Mouse (Mus musculus) midbrain, embryonic 14.5 days (tissue): Measurements from ENCODE around the gene Hs3st5. TPM values are rescaled to one million over a fixed set of nuclear protein-coding genes. Genes with fewer than 3 reads are reported as not detected.

Source experiments
- ATAC-seq: fragments of 200-750 bp; cut with Nextera tagmentation; 2 replicates; pipeline ENCODE4 v1.8.0; 2017; ENCODE audit warnings: moderate number of reproducible peaks, moderate library complexity; ENCODE audit not compliant: low FRiP score, low TSS enrichment
- DNase-seq: peaks from one replicate; pipeline ENCODE4 v3.0.0-alpha.2; 2015
- H3K27ac ChIP-seq: fragments of 300-500 bp; sonication (generic); replicated peaks from 2 replicates; pipeline ENCODE4 v1.5.1; 2014; ENCODE audit warnings: mild to moderate bottlenecking, low read depth, low read length, moderate library complexity
- H3K27me3 ChIP-seq: fragments of 300-500 bp; sonication (generic); 2 replicates; pipeline ENCODE4 v1.6.1; 2014; ENCODE audit warnings: low read length, control low read depth, mixed read lengths; ENCODE audit not compliant: control insufficient read depth, insufficient read depth
- H3K36me3 ChIP-seq: fragments of 300-500 bp; sonication (generic); 2 replicates; pipeline ENCODE4 v1.6.1; 2014; ENCODE audit warnings: low read length, control low read depth; ENCODE audit not compliant: control insufficient read depth, insufficient read depth
- H3K4me1 ChIP-seq: fragments of 300-500 bp; sonication (generic); 2 replicates; pipeline ENCODE4 v1.6.1; 2014; ENCODE audit warnings: mild to moderate bottlenecking, antibody characterized with exemption, low read length, control low read depth; ENCODE audit not compliant: control insufficient read depth, insufficient read depth
- H3K4me2 ChIP-seq: fragments of 300-500 bp; sonication (generic); 2 replicates; pipeline ENCODE4 v1.6.1; 2014; ENCODE audit warnings: mild to moderate bottlenecking, low read length, moderate library complexity
- H3K4me3 ChIP-seq: fragments of 300-500 bp; sonication (generic); replicated peaks from 2 replicates; pipeline ENCODE4 v1.5.1; 2014; ENCODE audit warnings: low read depth, low read length
- H3K9ac ChIP-seq: fragments of 300-500 bp; sonication (generic); replicated peaks from 2 replicates; pipeline ENCODE4 v1.6.1; 2014; ENCODE audit warnings: mild to moderate bottlenecking, low read length, moderate library complexity
- H3K9me3 ChIP-seq: fragments of 300-500 bp; sonication (generic); 2 replicates; pipeline ENCODE4 v1.6.1; 2016; ENCODE audit warnings: low read length, control low read depth, mixed read lengths; ENCODE audit not compliant: control insufficient read depth
- WGBS: fragments of 180-500 bp; shearing (Covaris S2); extraction: QIAGEN DNeasy Blood & Tissue Kit; methylation state at CpG from one replicate; pipeline ENCODE4 v1.1.7; 2014; 5-methylcytosine and 5-hydroxymethylcytosine counted together
- polyA plus RNA-seq: library from polyadenylated mRNA; unstranded; fragments of >200 nt; fragmentation: Nextera tagmentation; extraction: Ambion mirVana; gene quantifications from 2 replicates; pipeline ENCODE4 v1.2.1, GENCODE M21; 2014

Gene Hs3st5
- polyA plus RNA-seq, 1 experiment from 2014 or later, result 23.0 TPM

DNA sequence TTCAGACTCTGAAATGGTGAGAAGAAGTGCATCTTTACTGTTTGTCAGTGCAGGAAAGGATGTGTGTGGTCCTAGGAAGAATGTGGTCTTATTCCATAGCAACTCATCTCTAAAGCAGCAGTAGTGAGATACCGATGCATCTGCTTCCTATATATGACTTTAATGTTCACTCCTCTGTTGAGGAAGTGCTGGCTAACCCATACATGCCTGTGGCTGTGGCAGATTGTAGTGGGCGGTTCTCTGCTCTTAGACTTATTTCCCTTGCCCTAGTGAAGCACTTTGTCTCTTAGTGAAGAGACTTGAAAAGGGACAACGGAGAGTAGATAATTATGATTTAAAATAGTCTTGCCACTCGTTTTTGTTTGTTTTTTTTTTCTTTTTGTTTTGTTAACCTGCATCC is 47.4 kb downstream of the Hs3st5 start:
- H3K27ac ChIP-seq, result no peak overlapping the region
- no peak overlapping the region for H3K4me3 ChIP-seq
- DNase-seq, result no peak
- H3K4me1 ChIP-seq, result peaks cover 9% of the 10 kb centered on the region; the same call in 1 of the 2 replicates
- H3K4me2 ChIP-seq, result no peak overlapping the region
- no peak for ATAC-seq
- 80% methylated on average over 4 of the region's 4 CpGs for WGBS
- H3K9me3 ChIP-seq, result no peaks in the 10 kb centered on the region
- H3K27me3 ChIP-seq, result no peaks in the 10 kb centered on the region
- H3K9ac ChIP-seq, result no peak overlapping the region
- no peaks in the 10 kb centered on the region for H3K36me3 ChIP-seq

DNA sequence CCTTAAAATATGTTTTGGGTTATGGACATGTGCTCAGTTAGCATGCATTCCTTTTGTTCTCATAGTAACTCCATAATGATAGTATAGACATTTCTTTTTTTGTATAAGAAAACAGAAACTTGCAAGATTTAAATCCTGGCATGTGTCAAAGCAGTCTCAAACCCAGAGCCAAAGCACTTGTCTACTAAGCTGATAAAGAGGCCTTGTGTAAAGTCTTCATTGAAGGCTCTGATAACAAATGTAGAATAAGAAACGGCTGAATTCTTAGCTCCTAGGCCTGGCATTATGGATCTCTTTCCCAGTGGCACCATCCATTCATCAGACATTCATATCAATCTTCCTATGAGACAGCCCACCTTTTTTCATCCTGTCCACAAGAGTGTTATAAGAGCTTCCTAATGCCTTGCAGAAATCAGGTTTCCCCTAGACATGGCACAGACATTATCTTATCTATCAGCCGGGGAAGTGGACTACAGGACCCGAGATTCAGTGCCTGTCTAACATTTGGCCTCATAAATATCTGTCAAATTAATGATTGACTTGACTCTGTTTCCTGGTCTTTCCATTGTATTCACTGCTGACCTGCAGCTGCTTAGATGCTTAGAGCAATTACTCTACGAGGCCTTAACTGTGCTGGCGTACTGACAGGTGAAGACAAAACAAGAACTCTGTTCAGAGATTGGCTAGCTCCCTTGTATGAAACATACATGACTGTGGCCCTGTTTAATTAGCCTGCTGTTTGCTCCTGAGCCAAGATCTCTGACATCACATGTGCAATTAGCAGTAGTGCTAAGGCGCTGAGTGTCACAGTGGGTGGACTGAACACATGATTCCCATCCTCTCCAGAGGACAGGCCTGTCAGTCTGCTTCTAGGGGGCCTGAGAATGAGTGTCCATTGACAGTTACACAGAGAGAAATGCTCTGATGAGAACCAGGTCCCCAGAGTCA is 48.6 kb downstream of the Hs3st5 start:
- no peak overlapping the region for H3K9ac ChIP-seq
- WGBS, result 48% methylated on average over 6 of the region's 6 CpGs
- peak overlapping the region; percentile 71 for H3K27ac ChIP-seq
- peaks cover 9% of the 10 kb centered on the region; the same call in 1 of the 2 replicates for H3K4me1 ChIP-seq
- H3K9me3 ChIP-seq, result no peaks in the 10 kb centered on the region
- H3K27me3 ChIP-seq, result no peaks in the 10 kb centered on the region
- H3K36me3 ChIP-seq, result no peaks in the 10 kb centered on the region
- DNase-seq (peak; percentile 60), ATAC-seq (peak; percentile 88)
- no peak overlapping the region for H3K4me2 ChIP-seq
- H3K4me3 ChIP-seq, result no peak overlapping the region

DNA sequence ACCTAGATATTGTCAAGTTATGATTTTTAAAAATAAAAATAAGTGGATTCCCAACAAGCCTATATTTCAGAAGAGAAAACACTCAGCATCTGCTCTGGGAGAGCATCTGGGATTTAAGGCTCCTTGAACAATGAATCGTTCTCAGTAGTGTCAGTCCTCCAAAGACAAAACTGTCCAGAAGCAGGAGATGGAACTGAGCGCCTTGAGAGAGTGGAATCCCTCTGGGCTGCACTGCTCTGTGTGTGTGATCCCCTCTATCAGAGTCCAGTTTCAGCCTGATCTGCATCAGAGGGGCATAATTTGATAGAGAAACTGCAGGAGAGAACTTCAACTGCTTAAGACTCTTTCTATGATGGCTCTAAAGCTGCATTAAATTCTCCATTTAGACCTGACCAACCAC is 49.5 kb downstream of the Hs3st5 start:
- WGBS, result 48% methylated on average over 2 of the region's 2 CpGs
- no peaks in the 10 kb centered on the region for H3K36me3 ChIP-seq
- 0 out of 2 replicates have a peak overlapping the region, but pooled peaks have one; percentile 17 for H3K27ac ChIP-seq
- no peaks in the 10 kb centered on the region for H3K9me3 ChIP-seq
- no peak overlapping the region for H3K4me2 ChIP-seq
- no peak overlapping the region for H3K4me3 ChIP-seq
- peak; percentile 12 for DNase-seq
- peaks cover 9% of the 10 kb centered on the region; the same call in 1 of the 2 replicates for H3K4me1 ChIP-seq
- H3K9ac ChIP-seq, result no peak overlapping the region
- no peak for ATAC-seq
- no peaks in the 10 kb centered on the region for H3K27me3 ChIP-seq

- DNase-seq (no peak), ATAC-seq (no peak)
- Histone ChIP-seq H3K4me2 (no peak overlapping the region), H3K27ac (no peak overlapping the region), H3K9me3 (no peaks in the 10 kb centered on the region), H3K4me3 (no peak overlapping the region), H3K4me1 (peaks cover 9% of the 10 kb centered on the region; the same call in 1 of the 2 replicates), H3K27me3 (no peaks in the 10 kb centered on the region), H3K36me3 (no peaks in the 10 kb centered on the region), H3K9ac (no peak overlapping the region)
- 90% methylated on average over 6 of the region's 6 CpGs for whole genome bisulfite sequencing
These were observed 51.1 kb downstream of the Hs3st5 start for GRCm38 (mm10) chr10:36557673-36558072.

DNA sequence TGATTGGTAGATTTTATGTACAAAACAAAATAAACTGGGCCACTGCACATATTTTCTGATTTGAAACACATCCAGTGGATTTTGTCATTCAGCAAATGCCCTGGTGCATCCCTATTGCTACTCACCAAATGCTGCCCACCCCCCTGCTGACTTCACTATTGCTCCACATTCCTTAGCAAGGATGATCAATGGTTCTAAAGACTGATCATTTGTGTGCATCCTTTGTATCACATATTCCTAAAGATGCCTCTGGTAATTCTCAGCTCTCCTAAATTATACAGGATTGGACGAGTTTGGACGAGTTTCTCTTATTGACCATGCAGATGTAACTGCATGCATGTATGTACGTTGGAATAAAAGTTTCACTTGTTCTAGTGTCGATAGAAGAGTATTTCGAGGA is 52.1 kb downstream of the Hs3st5 start:
- 91% methylated on average over 5 of the region's 5 CpGs for WGBS
- Histone ChIP-seq H3K9ac (no peak overlapping the region), H3K4me2 (no peak overlapping the region), H3K4me1 (peaks cover 9% of the 10 kb centered on the region; the same call in 1 of the 2 replicates), H3K9me3 (no peaks in the 10 kb centered on the region), H3K27me3 (no peaks in the 10 kb centered on the region), H3K4me3 (no peak overlapping the region), H3K27ac (no peak overlapping the region), H3K36me3 (no peaks in the 10 kb centered on the region)
- no peak for ATAC-seq
- DNase-seq, result no peak

- H3K27ac ChIP-seq, result peak overlapping the region; percentile 74
These were observed 60.6 kb downstream of the Hs3st5 start for GRCm38 (mm10) chr10:36567258-36567657.

DNA sequence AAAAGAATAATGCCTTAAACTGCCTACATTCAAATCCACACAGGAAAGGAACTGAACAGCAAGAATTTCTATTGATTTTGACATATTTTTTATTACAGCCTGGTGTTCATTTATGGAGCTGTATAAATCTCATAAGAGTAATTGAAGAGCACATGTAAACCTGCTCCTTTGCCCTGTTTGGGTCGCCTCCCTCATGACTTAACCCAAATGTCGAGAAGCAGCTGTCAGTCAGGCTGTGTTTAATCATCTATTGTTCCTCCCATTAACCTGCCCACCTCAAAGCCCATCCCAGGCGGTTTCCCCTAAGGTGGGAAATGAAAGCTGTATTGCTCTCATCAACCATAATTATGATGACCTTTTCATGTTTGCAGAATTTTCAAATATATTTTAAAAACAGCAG is 65.9 kb downstream of the Hs3st5 start:
- peak; percentile 31; the same call in 1 of the 2 replicates for ATAC-seq
- H3K9me3 ChIP-seq, result no peaks in the 10 kb centered on the region
- WGBS, result 37% methylated on average over 3 of the region's 3 CpGs

More at GRCm38 (mm10) chr10:36567258-36567657, 60.6 kb downstream of the Hs3st5 start:
- DNase-seq (peak; percentile 71), ATAC-seq (peak; percentile 89)
- H3K9ac ChIP-seq, result no peak overlapping the region
- no peak overlapping the region for H3K4me3 ChIP-seq
- H3K9me3 ChIP-seq, result no peaks in the 10 kb centered on the region
- WGBS, result 13% methylated on average over 2 of the region's 2 CpGs
- peaks cover 14% of the 10 kb centered on the region for H3K4me1 ChIP-seq
- no peaks in the 10 kb centered on the region for H3K36me3 ChIP-seq
- no peak overlapping the region; the same call in 1 of the 2 replicates for H3K4me2 ChIP-seq
- no peaks in the 10 kb centered on the region for H3K27me3 ChIP-seq

GRCm38 (mm10) chr10:36578375-36579145 is 71.9 kb downstream of the Hs3st5 start:
- Histone ChIP-seq H3K4me2 (no peak overlapping the region), H3K9ac (no peak overlapping the region), H3K27ac (no peak overlapping the region), H3K36me3 (no peaks in the 10 kb centered on the region), H3K4me1 (no peaks in the 10 kb centered on the region), H3K9me3 (no peaks in the 10 kb centered on the region), H3K4me3 (no peak overlapping the region), H3K27me3 (no peaks in the 10 kb centered on the region)
- DNase-seq (peak; percentile 32), ATAC-seq (peak; percentile 62; the same call in 1 of the 2 replicates)
- 34% methylated on average over 4 of the region's 4 CpGs for WGBS

More for the DNA sequence above, 65.9 kb downstream of the Hs3st5 start:
- H3K27ac ChIP-seq, result peak overlapping the region; percentile 70
- no peak overlapping the region; the same call in 1 of the 2 replicates for H3K4me2 ChIP-seq
- H3K4me3 ChIP-seq, result no peak overlapping the region
- H3K9ac ChIP-seq, result no peak overlapping the region
- DNase-seq, result no peak
- H3K4me1 ChIP-seq, result peaks cover 13% of the 10 kb centered on the region
- H3K36me3 ChIP-seq, result no peaks in the 10 kb centered on the region
- no peaks in the 10 kb centered on the region for H3K27me3 ChIP-seq
